Mouse (Mus musculus): ENCODE measurements around the gene Pola1. TPM values are rescaled to one million over a fixed set of nuclear protein-coding genes. Genes with fewer than 3 reads are reported as not detected.

The Pola1 gene
- total RNA-seq, 2 experiments from 2014 or later: 16.9 to 18.0 TPM

DNA sequence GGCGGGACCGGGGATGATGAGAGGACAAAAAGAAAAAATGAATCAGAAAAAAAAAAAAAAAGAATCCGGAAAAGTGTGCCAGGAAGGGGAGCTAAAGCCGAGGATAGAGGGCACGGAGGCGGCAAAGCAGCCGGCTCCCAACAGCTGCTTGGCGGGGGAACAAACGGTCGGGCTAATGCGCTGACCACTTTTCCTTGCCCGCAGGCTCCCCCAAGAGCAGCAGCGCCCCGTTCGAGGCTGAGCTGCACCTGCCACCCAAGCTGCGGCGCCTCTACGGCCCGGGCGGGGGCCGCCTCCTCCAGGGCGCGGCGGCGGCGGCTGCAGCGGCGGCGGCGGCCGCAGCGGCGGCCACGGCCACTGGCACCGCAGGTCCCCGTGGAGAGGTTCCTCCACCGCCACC is 343.6 kb downstream of the Pola1 start:
- no peak for DNase-seq

DNA sequence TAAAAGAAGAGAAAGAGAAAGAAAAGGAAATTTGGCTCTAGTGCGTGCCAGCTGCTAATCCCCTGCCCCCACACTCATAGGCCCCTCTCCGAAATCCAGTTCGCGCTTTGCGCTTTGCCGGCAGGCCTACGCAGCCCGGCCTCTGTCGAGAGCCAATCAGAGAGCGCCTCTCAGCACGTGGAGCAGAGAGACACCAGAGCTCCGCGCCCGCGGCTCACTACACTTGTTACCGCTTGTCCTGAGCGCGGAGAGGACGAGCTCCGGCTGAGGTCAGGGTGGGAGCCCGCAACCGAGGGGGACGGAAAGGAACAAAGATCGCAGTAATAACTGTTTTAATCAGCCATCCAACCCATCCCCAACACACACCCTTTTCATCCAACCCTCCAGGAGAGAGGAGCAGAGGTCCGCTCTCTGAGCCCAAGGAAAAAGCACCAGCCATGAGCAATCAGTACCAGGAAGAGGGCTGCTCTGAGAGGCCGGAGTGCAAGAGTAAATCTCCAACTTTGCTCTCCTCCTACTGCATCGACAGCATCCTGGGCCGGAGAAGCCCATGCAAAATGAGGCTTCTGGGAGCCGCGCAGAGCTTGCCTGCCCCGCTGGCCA is 345.6 kb downstream of the Pola1 start, which contains the start of gene Arx:
TSS of gene Arx (plus strand) at position 155 of the 603 bp plus-strand sequence.
- peak; percentile 67 for DNase-seq

DNA sequence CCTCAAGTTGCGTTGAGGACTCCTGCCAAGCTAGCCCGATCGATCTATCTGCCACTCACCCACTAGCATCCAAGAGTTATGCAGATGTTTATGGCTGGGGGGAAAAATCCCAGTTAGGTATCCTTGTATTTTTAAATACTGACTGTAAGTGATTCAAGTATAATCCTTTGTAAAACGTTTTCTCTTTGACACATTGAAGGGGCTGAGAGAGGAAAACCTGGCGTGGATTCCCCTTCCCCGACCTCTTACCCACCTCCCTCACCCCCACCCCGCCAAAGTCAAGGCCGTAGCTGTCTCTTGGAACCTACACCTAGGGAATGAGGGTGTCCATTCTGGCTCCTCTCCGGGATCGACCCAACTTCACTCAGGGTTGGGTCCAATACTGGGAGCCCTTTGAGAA is 346.9 kb downstream of the Pola1 start:
- no peak for DNase-seq

DNA sequence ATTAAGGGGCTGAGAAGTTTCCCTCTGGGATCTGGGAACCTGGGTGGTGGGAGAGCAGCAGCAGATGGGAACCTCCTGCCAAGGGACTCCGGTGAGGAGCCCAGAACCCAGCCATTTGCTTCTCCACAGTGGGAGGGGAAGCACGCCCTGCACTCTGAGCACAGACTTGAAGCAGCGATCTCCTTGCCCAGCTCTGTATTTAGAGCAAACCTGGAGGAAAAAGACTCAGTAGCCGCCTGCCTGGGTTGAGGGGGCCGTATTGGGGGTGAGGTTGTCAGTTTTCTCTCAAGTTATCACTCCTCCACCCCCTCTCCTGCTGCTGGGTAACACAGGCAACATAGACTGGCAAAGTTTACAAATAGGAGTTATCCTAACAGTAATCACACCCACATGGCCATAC is 350.2 kb downstream of the Pola1 start:
- DNase-seq: no peak

DNA sequence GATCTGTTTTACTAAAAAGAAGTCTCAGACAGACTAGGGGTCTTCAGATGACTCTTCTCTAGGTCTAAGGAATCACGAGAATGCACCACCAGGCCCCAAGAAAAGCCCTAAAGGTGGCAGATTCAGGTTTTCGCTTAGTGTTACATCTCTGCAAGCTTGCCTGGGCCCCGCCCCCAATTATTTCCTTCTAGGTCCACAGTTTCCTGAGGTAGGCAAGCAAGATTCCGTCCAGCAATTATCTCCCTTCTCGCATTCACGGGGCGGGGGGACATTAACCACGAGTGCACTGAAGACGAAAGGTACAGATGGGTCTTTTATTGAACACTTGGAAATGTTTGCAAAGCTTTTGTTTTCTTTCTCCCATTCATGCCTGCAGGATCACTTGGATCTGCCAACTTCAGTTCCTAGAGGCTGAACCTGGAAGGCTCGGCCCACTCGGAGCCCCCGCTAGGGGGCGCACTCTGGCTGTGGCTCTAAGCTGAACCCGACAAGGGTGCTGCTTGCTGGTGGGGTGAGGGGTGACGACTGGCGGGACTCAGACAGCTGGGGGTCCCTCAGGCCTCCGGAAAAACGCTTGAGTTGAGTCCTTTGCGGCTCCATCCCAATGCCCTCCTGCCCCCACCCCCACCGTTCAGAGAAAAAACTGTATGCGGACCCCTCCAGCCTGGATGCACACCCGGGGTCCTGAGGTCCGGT is 350.8 kb downstream of the Pola1 start:
- peak; percentile 64 for DNase-seq

DNA sequence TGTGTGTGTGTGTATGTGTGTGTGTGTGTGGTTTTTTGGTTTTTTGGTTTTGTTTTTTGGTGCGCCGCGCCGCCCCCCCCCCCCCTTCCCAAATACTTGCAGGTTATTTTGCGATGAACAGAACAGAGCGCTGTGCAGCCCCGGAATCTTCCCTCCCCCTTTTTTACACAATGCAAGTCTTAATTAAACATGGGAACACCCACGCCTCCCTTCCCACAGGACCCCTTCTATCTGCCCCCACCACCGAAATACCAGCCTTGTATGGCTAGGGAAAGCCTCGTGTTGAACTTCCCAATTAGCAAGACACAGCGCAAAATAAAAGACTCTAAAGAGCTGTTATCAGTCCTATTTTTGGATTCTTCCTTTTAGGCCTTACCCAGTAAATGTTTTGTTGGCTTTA is 352.0 kb downstream of the Pola1 start:
- DNase-seq: no peak

DNA sequence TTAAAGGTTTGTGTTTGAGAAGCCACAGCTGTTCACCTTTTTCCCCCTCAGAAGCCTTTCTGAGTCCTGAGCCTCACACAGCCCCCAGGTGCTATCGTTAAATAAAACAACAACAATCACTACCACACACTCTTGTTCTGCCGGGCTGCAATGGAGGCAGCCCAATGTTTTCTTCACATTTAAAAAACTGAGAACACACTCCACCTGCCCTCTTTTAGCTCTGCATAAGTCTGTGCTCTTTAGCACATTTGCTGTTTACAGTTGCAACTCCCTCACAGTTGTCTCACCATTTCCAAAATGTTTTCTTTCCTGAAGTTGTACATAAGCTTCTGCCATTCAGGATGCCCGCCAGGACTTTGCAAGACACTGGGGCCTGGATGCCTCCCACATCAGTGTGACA is 356.3 kb downstream of the Pola1 start:
- no peak for DNase-seq

Other genes with a start within 250 kb of the Pola1 start
- under 1 TPM; 0.60 to 0.95 TPM for gene Pcyt1b, start 22.7 kb upstream of the Pola1 start, total RNA-seq (2021)
- gene Pdk3, start 200.0 kb upstream of the Pola1 start, total RNA-seq (2021): 10 to 100 TPM; 28.8 to 30.8 TPM